Mouse (Mus musculus): Measurements from ENCODE around the gene Tmem104. TPM values are rescaled to one million over a fixed set of nuclear protein-coding genes. Genes with fewer than 3 reads are reported as not detected.

Tmem104 gene
- polyA plus RNA-seq, 1 experiment: 21.0 TPM

GRCm38 (mm10) chr11:115292631-115293375 is 105.5 kb downstream of the Tmem104 start:
- TF ChIP-seq POLR2A (IDR thresholded peaks at IDR 0.05; ENCODE audit: low read depth, low read length): no peak
- no peak for TF ChIP-seq CTCF (IDR thresholded peaks at IDR 0.05; ENCODE audit: extremely low read depth, insufficient read length, insufficient replicate concordance, low read depth, low read length)
- no peak overlapping the region for H3K4me3 ChIP-seq (ENCODE audit: low read depth, low read length)
- no peaks in the 10 kb centered on the region for H3K36me3 ChIP-seq (ENCODE audit: control insufficient read depth, insufficient read depth, low read length)
- no peak overlapping the region for H3K27ac ChIP-seq (ENCODE audit: insufficient read depth, low read depth, low read length)
- WGBS: 42% methylated on average over 14 of the region's 14 CpGs
- H3K4me1 ChIP-seq (ENCODE audit: control insufficient read depth, insufficient read depth, insufficient read length, low read length): peaks cover 14% of the 10 kb centered on the region
- H3K27me3 ChIP-seq (ENCODE audit: control insufficient read depth, insufficient read depth, low read length): no peaks in the 10 kb centered on the region

- TF ChIP-seq POLR2A (IDR thresholded peaks at IDR 0.05; ENCODE audit: low read depth, low read length) (no peak), CTCF (IDR thresholded peaks at IDR 0.05; ENCODE audit: extremely low read depth, insufficient read length, insufficient replicate concordance, low read depth, low read length) (no peak)
- Histone ChIP-seq H3K4me3 (ENCODE audit: low read depth, low read length) (no peak overlapping the region), H3K27me3 (ENCODE audit: control insufficient read depth, insufficient read depth, low read length) (no peaks in the 10 kb centered on the region), H3K27ac (ENCODE audit: insufficient read depth, low read depth, low read length) (no peak overlapping the region), H3K36me3 (ENCODE audit: control insufficient read depth, insufficient read depth, low read length) (no peaks in the 10 kb centered on the region), H3K4me1 (ENCODE audit: control insufficient read depth, insufficient read depth, insufficient read length, low read length) (peaks cover 14% of the 10 kb centered on the region)
- WGBS: 87% methylated on average over 11 of the region's 11 CpGs
Observed at GRCm38 (mm10) chr11:115295939-115296338, 108.7 kb downstream of the Tmem104 start.

Other genes with a start within 250 kb of the Tmem104 start
- 0.37 TPM in 1 of 2 replicates, not detected in the other for gene Cd300c, start 218.3 kb upstream of the Tmem104 start, polyA plus RNA-seq (2012; rRNA removed)
- 1.2 and 1.5 TPM in 2 replicates for gene Cd300ld, start 197.6 kb upstream of the Tmem104 start, polyA plus RNA-seq (2012; rRNA removed)
- 3.1 and 5.1 TPM in 2 replicates for gene Cd300c2, start 185.6 kb upstream of the Tmem104 start, polyA plus RNA-seq (2012; rRNA removed)
- gene Cd300ld2, start 171.3 kb upstream of the Tmem104 start, polyA plus RNA-seq (2012; rRNA removed): not detected in 2 replicates
- 0.20 TPM in 1 of 2 replicates, not detected in the other for gene Cd300ld4, start 160.5 kb upstream of the Tmem104 start, polyA plus RNA-seq (2012; rRNA removed)
- 0.85 TPM in 1 of 2 replicates, not detected in the other for gene Cd300ld5, start 149.7 kb upstream of the Tmem104 start, polyA plus RNA-seq (2012; rRNA removed)
- 1.1 TPM in 2 replicates for gene Cd300ld3, start 139.1 kb upstream of the Tmem104 start, polyA plus RNA-seq (2012; rRNA removed)
- gene Cd300e, start 125.3 kb upstream of the Tmem104 start, polyA plus RNA-seq (2012; rRNA removed): 0.22 and 0.52 TPM in 2 replicates
- gene Rab37, start 96.1 kb upstream of the Tmem104 start, polyA plus RNA-seq (2012; rRNA removed): 0.91 and 2.2 TPM in 2 replicates
- 3.9 and 6.9 TPM in 2 replicates for gene Cd300lf, start 53.5 kb upstream of the Tmem104 start, polyA plus RNA-seq (2012; rRNA removed)
- 314 and 949 TPM in 2 replicates for gene Slc9a3r1, start 24.1 kb upstream of the Tmem104 start, polyA plus RNA-seq (2012; rRNA removed)
- gene Nat9, start 372 bp downstream of the Tmem104 start, polyA plus RNA-seq (2012; rRNA removed): 22.7 and 35.6 TPM in 2 replicates
- 0.10 and 0.33 TPM in 2 replicates for gene Grin2c, start 79.8 kb downstream of the Tmem104 start, polyA plus RNA-seq (2012; rRNA removed)
- 7.8 and 12.2 TPM in 2 replicates for gene Fdxr, start 89.6 kb downstream of the Tmem104 start, polyA plus RNA-seq (2012; rRNA removed)
- gene Fads6, start 110.2 kb downstream of the Tmem104 start, polyA plus RNA-seq (2012; rRNA removed): 0.71 and 1.4 TPM in 2 replicates
- gene Otop2, start 119.7 kb downstream of the Tmem104 start, polyA plus RNA-seq (2012; rRNA removed): 0.08 and 1.3 TPM in 2 replicates
- gene Ush1g, start 134.6 kb downstream of the Tmem104 start, polyA plus RNA-seq (2012; rRNA removed): 0.05 and 0.08 TPM in 2 replicates
- 0.61 and 93.4 TPM in 2 replicates for gene Otop3, start 147.2 kb downstream of the Tmem104 start, polyA plus RNA-seq (2012; rRNA removed)
- 30.2 and 37.6 TPM in 2 replicates for gene Hid1, start 180.3 kb downstream of the Tmem104 start, polyA plus RNA-seq (2012; rRNA removed)
- gene Cdr2l, start 194.4 kb downstream of the Tmem104 start, polyA plus RNA-seq (2012; rRNA removed): 3.8 and 4.2 TPM in 2 replicates
- gene Mrpl58, start 216.3 kb downstream of the Tmem104 start, polyA plus RNA-seq (2012; rRNA removed): 42.0 and 45.8 TPM in 2 replicates
- 50.8 and 61.5 TPM in 2 replicates for gene Atp5h, start 232.5 kb downstream of the Tmem104 start, polyA plus RNA-seq (2012; rRNA removed)
- 13.4 and 27.3 TPM in 2 replicates for gene Kctd2, start 232.6 kb downstream of the Tmem104 start, polyA plus RNA-seq (2012; rRNA removed)